Mouse (Mus musculus) heart, postnatal 0 days (tissue): ENCODE results near the gene Myrip. TPM values are rescaled to one million over a fixed set of nuclear protein-coding genes. Genes with fewer than 3 reads are reported as not detected.

Experiments
- ATAC-seq: fragments of 200-750 bp; cut with Nextera tagmentation; 2 replicates; pipeline ENCODE4 v1.8.0; 2017; ENCODE audit warnings: low read depth, moderate number of reproducible peaks, moderate library complexity; ENCODE audit not compliant: insufficient read depth
- DNase-seq: peaks from one replicate; pipeline ENCODE4 v3.0.0-alpha.2; 2016; ENCODE audit warnings: low spot score
- H3K27ac ChIP-seq: fragments of 300-500 bp; sonication (generic); 2 replicates; pipeline ENCODE4 v1.5.1; 2014; ENCODE audit warnings: low read depth, mild to moderate bottlenecking
- H3K27me3 ChIP-seq: fragments of 300-500 bp; sonication (generic); 2 replicates; pipeline ENCODE4 v1.6.1; 2014; ENCODE audit warnings: low read length, mixed read lengths; ENCODE audit not compliant: control insufficient read depth, insufficient read depth
- H3K36me3 ChIP-seq: fragments of 300-500 bp; sonication (generic); replicated peaks from 2 replicates; pipeline ENCODE4 v1.6.1; 2014; ENCODE audit warnings: low read length, mixed read lengths; ENCODE audit not compliant: control insufficient read depth, insufficient read depth
- H3K4me1 ChIP-seq: fragments of 300-500 bp; sonication (generic); 2 replicates; pipeline ENCODE4 v1.6.1; 2014; ENCODE audit warnings: antibody characterized with exemption; ENCODE audit not compliant: control insufficient read depth, insufficient read depth
- H3K4me2 ChIP-seq: fragments of 300-500 bp; sonication (generic); 2 replicates; pipeline ENCODE4 v1.6.1; 2014; ENCODE audit warnings: low read depth, mild to moderate bottlenecking, low read length, moderate library complexity
- H3K4me3 ChIP-seq: fragments of 300-500 bp; sonication (generic); 2 replicates; pipeline ENCODE4 v1.5.1; 2014; ENCODE audit warnings: low read depth, low read length
- H3K9ac ChIP-seq: fragments of 300-500 bp; sonication (generic); replicated peaks from 2 replicates; pipeline ENCODE4 v1.6.1; 2014; ENCODE audit warnings: low read depth, low read length, mixed read lengths
- H3K9me3 ChIP-seq: fragments of 300-500 bp; sonication (generic); replicated peaks from 2 replicates; pipeline ENCODE4 v1.6.1; 2016; ENCODE audit warnings: low read length; ENCODE audit not compliant: control insufficient read depth
- CTCF ChIP-seq: IDR thresholded peaks from 2 replicates; pipeline ENCODE4 v1.5.1; 2016; ENCODE audit warnings: antibody characterized with exemption, control low read depth, low read depth
- EP300 ChIP-seq: IDR thresholded peaks from 2 replicates; pipeline ENCODE4 v1.6.1; 2016; ENCODE audit warnings: antibody characterized with exemption, low read depth
- WGBS: fragments of 180-500 bp; shearing (Covaris S2); extraction: QIAGEN DNeasy Blood & Tissue Kit; methylation state at CpG from one replicate; pipeline ENCODE4 v1.1.7; 2014; 5-methylcytosine and 5-hydroxymethylcytosine counted together
- polyA plus RNA-seq: library from polyadenylated mRNA; unstranded; fragments of >200 nt; fragmentation: Nextera tagmentation; extraction: Ambion mirVana; gene quantifications from 2 replicates; pipeline ENCODE4 v1.2.1, GENCODE M21; 2015
- total RNA-seq: library from RNA; depleted of rRNA; stranded (reverse); fragments of >200 nt; gene quantifications from 2 replicates; pipeline ENCODE4 v1.2.3, GENCODE M21; 2014; ENCODE audit warnings: low replicate concordance

Gene Myrip
- total and polyA plus RNA-seq, 2 experiments from 2014 or later = 0.34 to 2.6 TPM

DNA sequence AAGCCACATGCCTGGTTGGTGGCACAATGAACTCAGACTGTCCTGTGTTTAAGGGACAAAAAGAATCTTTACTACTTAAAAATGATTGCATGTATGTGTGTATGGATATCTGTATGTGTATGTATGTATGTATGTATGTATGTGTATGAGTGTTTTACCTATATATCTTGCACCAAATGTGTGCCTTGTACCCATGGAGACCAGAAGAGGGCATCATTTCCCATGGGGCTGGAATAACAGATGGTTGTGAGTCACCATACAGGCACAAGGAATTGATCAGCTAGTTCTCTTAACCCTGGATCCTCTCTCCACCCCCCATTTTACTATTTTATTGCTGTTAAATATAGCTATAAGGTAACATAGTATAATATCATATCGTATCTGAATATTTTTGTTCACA is 4.4 kb upstream of the Myrip start:
- Histone ChIP-seq H3K4me1 (no peaks in the 10 kb centered on the region), H3K4me2 (no peak overlapping the region), H3K9me3 (peaks cover 4% of the 10 kb centered on the region; the same call in 1 of the 2 replicates), H3K36me3 (no peaks in the 10 kb centered on the region), H3K4me3 (no peak overlapping the region), H3K9ac (no peak overlapping the region), H3K27ac (no peak overlapping the region), H3K27me3 (no peaks in the 10 kb centered on the region)
- no peak for ATAC-seq
- TF ChIP-seq CTCF (no peak), EP300 (no peak)
- WGBS = 92% methylated on average over 1 of the region's 1 CpGs
- no peak for DNase-seq

DNA sequence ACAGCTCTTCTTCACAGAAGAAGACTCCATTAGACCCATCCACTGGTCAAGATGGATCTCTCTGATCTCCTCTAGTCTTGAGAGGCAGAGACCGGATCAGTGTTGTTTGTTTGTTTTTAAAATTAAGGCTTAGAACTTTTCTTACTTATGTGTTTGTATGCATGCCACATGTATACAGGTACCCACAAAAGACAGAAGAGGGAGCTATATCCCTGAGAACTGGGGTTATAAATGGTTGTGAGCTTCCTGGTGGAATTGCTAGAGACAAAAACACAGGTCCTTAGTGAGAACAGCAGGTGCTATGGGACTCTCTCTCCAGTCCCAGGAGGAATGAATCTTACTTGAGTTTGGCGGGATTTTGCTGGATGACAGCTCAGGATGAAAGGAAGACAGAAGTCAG is 1.9 kb upstream of the Myrip start:
- TF ChIP-seq CTCF (no peak; the same call in 1 of the 2 replicates), EP300 (no peak)
- no peak overlapping the region for H3K4me2 ChIP-seq

DNA sequence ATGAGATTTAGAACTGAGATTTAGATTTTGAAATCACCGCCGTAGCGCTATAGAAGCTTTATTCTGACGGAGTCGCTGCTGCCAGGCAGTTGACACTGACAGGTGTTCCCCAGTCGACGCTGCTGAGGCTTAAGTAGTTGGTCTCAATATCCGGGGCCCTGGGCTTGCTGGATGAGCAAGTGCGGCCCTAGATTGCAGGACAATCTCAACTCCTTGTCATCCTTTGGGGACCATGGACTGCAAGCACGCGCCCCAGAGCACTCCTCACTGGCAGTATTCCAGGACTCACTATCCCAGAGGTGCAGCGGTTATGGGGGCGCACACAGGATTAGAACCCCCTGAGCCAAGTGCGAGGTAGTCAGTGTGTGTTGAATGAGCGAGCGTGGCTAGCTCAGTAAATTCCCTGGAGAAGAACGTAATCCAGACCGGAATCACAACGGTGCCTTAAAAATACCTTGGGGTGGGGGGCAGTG is 1.7 kb downstream of the Myrip start:
- Histone ChIP-seq H3K4me3 (peak overlapping the region; percentile 54), H3K4me1 (no peaks in the 10 kb centered on the region; the same call in 1 of the 2 replicates), H3K36me3 (no peaks in the 10 kb centered on the region), H3K9me3 (peaks cover 8% of the 10 kb centered on the region; the same call in 1 of the 2 replicates), H3K4me2 (peak overlapping the region; percentile 86), H3K27me3 (peaks cover 56% of the 10 kb centered on the region), H3K9ac (no peak overlapping the region), H3K27ac (no peak overlapping the region)
- TF ChIP-seq CTCF (no peak), EP300 (no peak)
- ATAC-seq = no peak
- 16% methylated on average over 19 of the region's 19 CpGs for WGBS
- no peak for DNase-seq

More for the DNA sequence above, 1.9 kb upstream of the Myrip start:
- Histone ChIP-seq H3K9me3 (peaks cover 8% of the 10 kb centered on the region; the same call in 1 of the 2 replicates), H3K27ac (no peak overlapping the region), H3K4me3 (no peak overlapping the region), H3K4me1 (no peaks in the 10 kb centered on the region; the same call in 1 of the 2 replicates), H3K36me3 (no peaks in the 10 kb centered on the region), H3K27me3 (peaks cover 24% of the 10 kb centered on the region), H3K9ac (no peak overlapping the region)
- DNase-seq (no peak), ATAC-seq (no peak)
- WGBS = 67% methylated on average over 2 of the region's 2 CpGs

DNA sequence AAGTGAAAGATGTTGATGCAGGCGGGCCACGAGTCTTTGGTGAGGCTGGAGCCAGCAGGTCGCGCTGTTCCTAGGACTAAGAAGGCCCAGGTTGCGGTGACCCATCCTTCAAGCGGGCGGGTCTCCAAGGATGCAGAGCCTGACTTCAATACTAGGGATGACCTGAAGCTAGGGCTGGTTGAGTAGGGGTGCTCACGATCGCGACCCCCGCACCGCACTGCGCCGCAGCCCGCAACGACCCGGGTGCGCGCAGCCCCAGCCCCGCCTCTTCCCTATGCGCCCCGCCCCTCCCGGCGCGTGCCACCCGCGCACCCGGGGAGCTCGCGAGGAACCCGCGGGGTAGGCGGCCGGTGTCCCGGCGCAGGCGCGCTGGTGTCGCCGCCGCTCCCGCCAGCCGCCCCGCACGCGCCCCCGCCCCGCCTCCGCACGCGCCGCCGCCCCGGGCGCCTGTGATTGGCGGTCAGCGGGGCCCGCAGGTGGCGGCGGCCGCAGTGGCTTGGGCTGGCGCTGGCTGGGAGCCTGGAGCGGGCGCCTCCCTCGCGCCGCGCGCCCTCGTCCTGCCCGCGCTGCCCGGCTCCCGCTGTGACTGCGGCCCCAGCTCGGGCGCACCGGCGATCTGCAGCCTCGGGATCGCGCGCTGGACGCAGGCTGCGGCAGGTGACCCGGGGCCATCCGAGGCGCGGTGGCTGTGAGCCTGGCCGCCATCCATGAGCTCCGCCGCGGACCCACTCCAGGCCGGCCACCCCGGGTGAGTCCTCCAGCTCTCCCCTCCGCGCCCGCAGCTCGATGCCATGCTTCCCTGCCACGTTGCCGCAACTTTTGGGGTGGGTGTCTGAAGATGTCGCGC is 2.4 kb downstream of the Myrip start:
- no peak; the same call in 1 of the 2 replicates for TF ChIP-seq CTCF
- TF ChIP-seq EP300 = no peak
- 2% methylated on average over 82 of the region's 103 CpGs for WGBS
- Histone ChIP-seq H3K4me3 (peak overlapping the region; percentile 54), H3K27me3 (peaks cover 56% of the 10 kb centered on the region), H3K36me3 (no peaks in the 10 kb centered on the region), H3K9me3 (peaks cover 8% of the 10 kb centered on the region; the same call in 1 of the 2 replicates), H3K4me1 (no peaks in the 10 kb centered on the region; the same call in 1 of the 2 replicates), H3K9ac (no peak overlapping the region; the same call in 1 of the 2 replicates), H3K4me2 (peak overlapping the region; percentile 86), H3K27ac (no peak overlapping the region)
- DNase-seq (no peak), ATAC-seq (peak; percentile 69)

DNA sequence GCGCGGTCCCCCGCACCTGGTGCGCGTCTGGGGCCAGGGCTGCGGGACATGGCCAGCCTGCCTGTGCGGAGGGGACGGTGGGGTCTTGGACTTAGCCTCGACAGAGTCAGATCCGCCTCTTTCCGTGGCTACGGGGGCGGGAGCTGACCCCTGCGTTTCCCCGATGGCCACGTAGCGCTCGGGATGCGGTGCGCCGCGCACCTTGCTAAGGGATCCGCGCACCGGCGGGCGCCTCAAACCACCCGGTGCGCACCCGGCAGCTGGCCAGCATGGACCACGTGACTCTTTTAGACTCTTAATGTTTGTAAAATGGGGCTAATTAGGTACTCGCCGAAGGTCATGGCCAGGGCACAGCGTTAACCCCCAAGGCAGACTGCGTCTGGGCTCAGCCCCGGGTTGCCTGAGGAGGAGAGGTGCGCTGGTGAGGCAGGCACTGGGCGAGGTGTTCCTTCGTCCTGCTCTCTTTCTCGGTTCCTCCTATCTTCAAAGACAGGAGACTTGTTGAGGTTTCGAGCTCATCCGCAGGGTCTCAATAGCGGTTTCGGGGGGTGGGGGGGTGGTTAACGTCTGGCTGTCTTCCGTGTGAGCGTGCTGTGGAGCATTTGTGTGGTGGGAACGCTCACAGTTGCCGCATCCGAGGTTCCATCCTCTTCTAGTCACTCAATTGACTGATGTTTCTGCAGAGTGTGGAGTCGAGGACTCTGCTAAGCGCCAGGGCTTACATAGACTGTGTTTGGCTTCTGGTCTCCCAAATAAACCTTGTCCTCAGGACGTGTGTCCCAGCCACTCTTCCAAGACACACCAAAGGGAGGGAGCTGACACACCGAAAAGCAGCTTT is 3.2 kb downstream of the Myrip start:
- peaks cover 56% of the 10 kb centered on the region for H3K27me3 ChIP-seq
- DNase-seq (no peak), ATAC-seq (no peak)
- H3K4me2 ChIP-seq = peak overlapping the region; percentile 86
- 5% methylated on average over 53 of the region's 54 CpGs for WGBS
- H3K27ac ChIP-seq = no peak overlapping the region
- peaks cover 8% of the 10 kb centered on the region; the same call in 1 of the 2 replicates for H3K9me3 ChIP-seq
- H3K36me3 ChIP-seq = no peaks in the 10 kb centered on the region
- no peak for TF ChIP-seq CTCF
- TF ChIP-seq EP300 = no peak
- H3K9ac ChIP-seq = no peak overlapping the region; the same call in 1 of the 2 replicates
- no peaks in the 10 kb centered on the region; the same call in 1 of the 2 replicates for H3K4me1 ChIP-seq
- H3K4me3 ChIP-seq = peak overlapping the region; percentile 54
